Mouse (Mus musculus): ENCODE data around the gene Klf12. TPM values are rescaled to one million over a fixed set of nuclear protein-coding genes. Genes with fewer than 3 reads are reported as not detected.
"Not testable (repeated sequence)": the region's sequence is repeated elsewhere in the genome, so short reads cannot be mapped to it uniquely, and the experiment has no call there.

Klf12 gene
- polyA plus RNA-seq, 1 experiment = 20.9 TPM

- no peak overlapping the region for H3K27ac ChIP-seq (ENCODE audit: insufficient read depth, low read length)
Observed at GRCm38 (mm10) chr14:99856158-99857011, 428.1 kb downstream of the Klf12 start.

DNA sequence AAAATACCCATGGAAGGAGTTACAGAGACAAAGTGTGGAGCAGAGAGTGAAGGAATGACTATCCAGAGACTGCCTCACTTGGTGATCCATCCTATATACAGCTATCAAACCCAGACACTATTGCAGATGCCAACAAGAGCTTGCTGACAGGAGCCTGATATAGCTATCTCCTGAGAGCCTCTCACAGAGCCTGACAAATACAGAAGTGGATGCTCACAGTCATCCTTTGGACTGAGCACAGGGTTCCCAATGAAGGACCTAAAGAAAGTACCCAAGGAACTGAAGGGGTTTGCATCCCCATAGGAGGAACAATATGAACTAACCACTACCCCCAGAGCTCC lies 430.0 kb downstream of the Klf12 start:
- H3K27me3 ChIP-seq (ENCODE audit: control insufficient read depth, insufficient read depth, low read length); H3K27ac ChIP-seq (ENCODE audit: insufficient read depth, low read length); DNase-seq; H3K4me1 ChIP-seq (ENCODE audit: control insufficient read depth, insufficient read depth, low read length); H3K4me3 ChIP-seq (replicated peaks; ENCODE audit: insufficient read depth, low read depth, low read length): not testable (repeated sequence)

More at GRCm38 (mm10) chr14:99856158-99857011, 428.1 kb downstream of the Klf12 start:
- 88% methylated on average over 14 of the region's 14 CpGs for WGBS
- H3K4me3 ChIP-seq (replicated peaks; ENCODE audit: insufficient read depth, low read depth, low read length) = no peak overlapping the region
- H3K27me3 ChIP-seq (ENCODE audit: control insufficient read depth, insufficient read depth, low read length) = no peaks in the 10 kb centered on the region
- TF ChIP-seq CTCF (IDR thresholded peaks at IDR 0.05; ENCODE audit: borderline replicate concordance, insufficient read depth, low read depth, low read length) = no peak
- no peak for TF ChIP-seq POLR2A (IDR thresholded peaks at IDR 0.05; ENCODE audit: borderline replicate concordance, insufficient read depth, low read length)
- no peaks in the 10 kb centered on the region for H3K4me1 ChIP-seq (ENCODE audit: control insufficient read depth, insufficient read depth, low read length)
- no peak for DNase-seq

- not testable (repeated sequence) for H3K27ac ChIP-seq (ENCODE audit: insufficient read depth, low read length); H3K27me3 ChIP-seq (ENCODE audit: control insufficient read depth, insufficient read depth, low read length); DNase-seq; H3K4me3 ChIP-seq (replicated peaks; ENCODE audit: insufficient read depth, low read depth, low read length); H3K4me1 ChIP-seq (ENCODE audit: control insufficient read depth, insufficient read depth, low read length)
- WGBS = 91% methylated on average over 4 of the region's 4 CpGs
Observed at GRCm38 (mm10) chr14:99853769-99854466, 430.6 kb downstream of the Klf12 start.

GRCm38 (mm10) chr14:99850350-99850749 lies 434.1 kb downstream of the Klf12 start:
- Histone ChIP-seq H3K4me1 (ENCODE audit: control insufficient read depth, insufficient read depth, low read length) (no peaks in the 10 kb centered on the region), H3K27ac (ENCODE audit: insufficient read depth, low read length) (no peak overlapping the region), H3K27me3 (ENCODE audit: control insufficient read depth, insufficient read depth, low read length) (no peaks in the 10 kb centered on the region), H3K4me3 (replicated peaks; ENCODE audit: insufficient read depth, low read depth, low read length) (no peak overlapping the region)
- no peak for DNase-seq
- TF ChIP-seq POLR2A (IDR thresholded peaks at IDR 0.05; ENCODE audit: borderline replicate concordance, insufficient read depth, low read length) (no peak), CTCF (IDR thresholded peaks at IDR 0.05; ENCODE audit: borderline replicate concordance, insufficient read depth, low read depth, low read length) (no peak)
- WGBS = 93% methylated on average over 10 of the region's 10 CpGs

GRCm38 (mm10) chr14:99847502-99847901 lies 437.0 kb downstream of the Klf12 start:
- TF ChIP-seq CTCF (IDR thresholded peaks at IDR 0.05; ENCODE audit: borderline replicate concordance, insufficient read depth, low read depth, low read length) = no peak
- no peak for TF ChIP-seq POLR2A (IDR thresholded peaks at IDR 0.05; ENCODE audit: borderline replicate concordance, insufficient read depth, low read length)
- 88% methylated on average over 2 of the region's 2 CpGs for WGBS
- Histone ChIP-seq H3K27ac (ENCODE audit: insufficient read depth, low read length) (no peak overlapping the region), H3K4me1 (ENCODE audit: control insufficient read depth, insufficient read depth, low read length) (no peaks in the 10 kb centered on the region), H3K4me3 (replicated peaks; ENCODE audit: insufficient read depth, low read depth, low read length) (no peak overlapping the region), H3K27me3 (ENCODE audit: control insufficient read depth, insufficient read depth, low read length) (no peaks in the 10 kb centered on the region)
- DNase-seq = no peak

DNA sequence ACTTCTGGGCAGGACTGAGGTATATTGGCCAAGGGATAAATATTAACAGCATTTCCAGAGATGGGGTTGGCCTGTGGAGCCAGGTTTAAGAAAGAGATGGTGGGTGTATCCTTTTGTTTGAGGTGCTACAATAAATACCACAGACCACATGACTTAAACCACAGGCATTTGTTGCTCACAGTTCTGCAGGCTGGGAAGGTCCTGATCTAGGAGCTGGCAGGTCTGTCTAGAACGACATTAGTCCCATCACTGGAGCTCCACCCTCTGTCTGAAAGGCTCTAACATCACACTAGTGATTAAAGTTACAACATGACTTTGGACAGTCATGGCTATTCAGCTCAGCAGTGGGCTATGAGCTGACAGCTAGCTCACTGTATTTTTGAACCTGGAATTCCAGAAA lies 457.8 kb downstream of the Klf12 start:
- no peaks in the 10 kb centered on the region for H3K27me3 ChIP-seq (ENCODE audit: control insufficient read depth, insufficient read depth, low read length)
- no peaks in the 10 kb centered on the region for H3K4me1 ChIP-seq (ENCODE audit: control insufficient read depth, insufficient read depth, low read length)
- WGBS = 42% methylated on average over 1 of the region's 1 CpGs
- DNase-seq = no peak
- TF ChIP-seq POLR2A (IDR thresholded peaks at IDR 0.05; ENCODE audit: borderline replicate concordance, insufficient read depth, low read length) = no peak
- TF ChIP-seq CTCF (IDR thresholded peaks at IDR 0.05; ENCODE audit: borderline replicate concordance, insufficient read depth, low read depth, low read length) = no peak
- no peak overlapping the region for H3K4me3 ChIP-seq (replicated peaks; ENCODE audit: insufficient read depth, low read depth, low read length)
- no peak overlapping the region for H3K27ac ChIP-seq (ENCODE audit: insufficient read depth, low read length)
